Comparison of ENCODE assay signal across 24 mouse cellular contexts in the genomic region with DNA sequence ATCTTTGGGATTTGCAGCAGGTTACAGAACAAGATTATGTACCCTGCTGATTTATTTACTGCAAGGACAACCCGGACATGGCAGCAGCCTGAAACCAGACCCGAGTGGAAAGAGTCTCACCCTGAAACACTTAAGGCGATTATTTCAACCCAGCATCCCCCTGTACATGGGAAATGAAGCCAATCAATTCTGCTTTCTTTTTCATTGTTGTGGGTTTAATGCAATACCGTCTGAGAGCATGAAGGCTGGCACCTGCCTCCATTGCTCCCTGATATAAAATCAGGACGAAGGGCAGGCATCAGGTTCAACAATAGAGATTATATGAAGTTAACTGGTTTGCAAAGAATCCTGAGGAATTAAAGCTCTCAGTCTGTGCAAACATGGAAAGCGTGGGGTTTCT. TPM values are rescaled to one million over a fixed set of nuclear protein-coding genes. Genes with fewer than 3 reads are reported as not detected.
DNase-seq lines count a peak whose midpoint lies in the region; ATAC-seq lines count a peak whose summit lies in the region.
"Had no signal": no experiment of that assay in that cellular context is flagged by ENCODE, and none has a peak within 500 bp of the region (broad histone marks: within the 10 kb centered on the region; RNA-seq: fewer than 3 reads in every experiment).

No protein-coding gene starts in this region.

- no peak for DNase-seq in embryonic facial prominence, embryonic 14.5 days (ENCODE audit: low spot score)
- DNase-seq in embryonic facial prominence, embryonic 10.5 days (ENCODE audit: low spot score) = no peak
- peak; percentile 19 for DNase-seq in retina, postnatal 1 day
- DNase-seq in retina, embryonic 14.5 days (ENCODE audit: low spot score) = no peak
- peak; percentile 81 for DNase-seq in midbrain, embryonic 11.5 days (ENCODE audit: low spot score, missing footprints)
- peak; percentile 57 for DNase-seq in naive thymus-derived CD4-positive, alpha-beta T cell, adult 2 months (ENCODE audit: low read depth)
- DNase-seq in ovary, postnatal 14 days (ENCODE audit: low spot score) = no peak
- DNase-seq: adrenal gland, adult 2 months; cerebellum, adult 8-10 months; forebrain, postnatal 0 days; gastrocnemius, postnatal 36 days; heart, adult 2 months; heart, postnatal 14 days; kidney, adult 8-10 months; kidney, postnatal 25 days; liver, embryonic 13.5 days; lung, adult 2 months; lung, postnatal 14 days; right cerebral cortex, adult 18-20 months; thymus, adult 18-20 months; thymus, postnatal 36 days had no signal

- no peak overlapping the region for H3K9ac ChIP-seq in embryonic facial prominence, embryonic 14.5 days (ENCODE audit: low read depth, low read length)
- H3K9ac ChIP-seq in midbrain, embryonic 11.5 days (ENCODE audit: low read length) = no peak overlapping the region
- H3K9ac ChIP-seq: forebrain, postnatal 0 days; heart, embryonic 13.5 days; liver, embryonic 13.5 days; stomach, embryonic 15.5 days had no signal

- peak; percentile 53; the same call in 1 of the 2 replicates for ATAC-seq in embryonic facial prominence, embryonic 14.5 days (ENCODE audit: low read depth)
- ATAC-seq in midbrain, embryonic 11.5 days (ENCODE audit: low FRiP score) = peak; percentile 68
- ATAC-seq in megakaryocyte progenitor cell, adult 5-6 weeks (replicated peaks; ENCODE audit: poor library complexity) = no peak
- ATAC-seq: forebrain, postnatal 0 days had no signal

- H3K27ac ChIP-seq in embryonic facial prominence, embryonic 14.5 days (replicated peaks; ENCODE audit: low read depth, low read length) = no peak overlapping the region
- H3K27ac ChIP-seq in embryonic facial prominence, embryonic 10.5 days (replicated peaks) = no peak overlapping the region
- H3K27ac ChIP-seq in midbrain, embryonic 11.5 days (ENCODE audit: low read depth, low read length) = peak overlapping the region; percentile 7; the same call in 1 of the 2 replicates
- H3K27ac ChIP-seq: heart, adult 2 months; heart, embryonic 13.5 days; liver, embryonic 13.5 days; stomach, embryonic 15.5 days had no signal

- H3K36me3 ChIP-seq in embryonic facial prominence, embryonic 14.5 days (ENCODE audit: control insufficient read depth, insufficient read depth, low read length) = no peaks in the 10 kb centered on the region
- no peaks in the 10 kb centered on the region for H3K36me3 ChIP-seq in embryonic facial prominence, embryonic 10.5 days (replicated peaks)
- H3K36me3 ChIP-seq in midbrain, embryonic 11.5 days (ENCODE audit: control insufficient read depth, insufficient read depth, low read length) = no peaks in the 10 kb centered on the region
- H3K36me3 ChIP-seq: heart, embryonic 13.5 days; liver, embryonic 13.5 days; stomach, embryonic 15.5 days had no signal

- H3K27me3 ChIP-seq in embryonic facial prominence, embryonic 14.5 days (replicated peaks; ENCODE audit: control insufficient read depth, insufficient read depth, low read length) = no peaks in the 10 kb centered on the region
- no peaks in the 10 kb centered on the region for H3K27me3 ChIP-seq in embryonic facial prominence, embryonic 10.5 days (replicated peaks; ENCODE audit: low read depth, poor library complexity, severe bottlenecking)
- H3K27me3 ChIP-seq in midbrain, embryonic 11.5 days (ENCODE audit: control insufficient read depth, insufficient read depth, low read length) = no peaks in the 10 kb centered on the region
- H3K27me3 ChIP-seq: heart, embryonic 13.5 days; liver, embryonic 13.5 days; stomach, embryonic 15.5 days had no signal

- no peak overlapping the region for H3K4me3 ChIP-seq in embryonic facial prominence, embryonic 14.5 days (ENCODE audit: low read depth, low read length)
- no peak overlapping the region for H3K4me3 ChIP-seq in embryonic facial prominence, embryonic 10.5 days
- no peak overlapping the region for H3K4me3 ChIP-seq in midbrain, embryonic 11.5 days (ENCODE audit: low read depth, low read length)
- H3K4me3 ChIP-seq: heart, adult 2 months; heart, embryonic 13.5 days; liver, embryonic 13.5 days; stomach, embryonic 15.5 days had no signal

- H3K4me2 ChIP-seq in embryonic facial prominence, embryonic 14.5 days (ENCODE audit: low read depth, low read length) = no peak overlapping the region
- H3K4me2 ChIP-seq in midbrain, embryonic 11.5 days = no peak overlapping the region
- H3K4me2 ChIP-seq: heart, embryonic 13.5 days; liver, embryonic 13.5 days; stomach, embryonic 15.5 days had no signal

- 50% methylated on average over 6 of the region's 6 CpGs for WGBS in embryonic facial prominence, embryonic 14.5 days
- WGBS in embryonic facial prominence, embryonic 10.5 days = 68% methylated on average over 6 of the region's 6 CpGs
- 37% methylated on average over 6 of the region's 6 CpGs for WGBS in midbrain, embryonic 11.5 days

- no peaks in the 10 kb centered on the region for H3K9me3 ChIP-seq in embryonic facial prominence, embryonic 14.5 days (ENCODE audit: control insufficient read depth, low read length)
- H3K9me3 ChIP-seq in embryonic facial prominence, embryonic 10.5 days = no peaks in the 10 kb centered on the region
- H3K9me3 ChIP-seq in midbrain, embryonic 11.5 days (ENCODE audit: control insufficient read depth, low read length) = no peaks in the 10 kb centered on the region
- H3K9me3 ChIP-seq: heart, embryonic 13.5 days; liver, embryonic 13.5 days; stomach, embryonic 15.5 days had no signal

- H3K4me1 ChIP-seq in embryonic facial prominence, embryonic 14.5 days (ENCODE audit: control insufficient read depth, insufficient read depth, low read length) = peaks cover 11% of the 10 kb centered on the region
- H3K4me1 ChIP-seq in embryonic facial prominence, embryonic 10.5 days = peaks cover 12% of the 10 kb centered on the region; the same call in 1 of the 2 replicates
- H3K4me1 ChIP-seq in midbrain, embryonic 11.5 days (ENCODE audit: control insufficient read depth, insufficient read depth, low read length) = peaks cover 5% of the 10 kb centered on the region
- H3K4me1 ChIP-seq: heart, embryonic 13.5 days; liver, embryonic 13.5 days; stomach, embryonic 15.5 days had no signal

RNA-seq across cellular contexts. Expression of gene Btg1, which starts 35.6 kb away (rescaled TPM):
- polyA plus RNA-seq in embryonic facial prominence, embryonic 14.5 days (2014; fragmentation: Nextera tagmentation; extraction: Ambion mirVana) = 83.2 and 87.3 TPM in 2 replicates
- polyA plus RNA-seq in embryonic facial prominence, embryonic 10.5 days (2016; fragmentation: Nextera tagmentation; extraction: Ambion mirVana) = 23.2 and 29.7 TPM in 2 replicates
- 44.7 and 47.5 TPM in 2 replicates for polyA plus RNA-seq in midbrain, embryonic 11.5 days (2014; fragmentation: Nextera tagmentation; extraction: Ambion mirVana)
- 35.2 and 37.5 TPM in 2 replicates for total RNA-seq in megakaryocyte progenitor cell, adult 5-6 weeks (2015)
- total RNA-seq in megakaryocyte progenitor cell, adult 5-6 weeks (2017) = 31.5 and 34.6 TPM in 2 replicates

Comparison
In these comparisons a context has a peak if more than half of its experiments do, and no peak if none do; other contexts are left out.
1. DNase-seq: peak in retina, postnatal 1 day (single experiment), midbrain, embryonic 11.5 days (single experiment) and naive thymus-derived CD4-positive, alpha-beta T cell, adult 2 months (single experiment); none in embryonic facial prominence, embryonic 14.5 days (single experiment), embryonic facial prominence, embryonic 10.5 days (single experiment), retina, embryonic 14.5 days (single experiment) and ovary, postnatal 14 days (single experiment).